Mouse (Mus musculus): ENCODE measurements at regions not wholly inside any gene's neighbourhood (a gene's known extent, or its start where the extent isn't known, plus 50 kb on each side); places are given as distances from the start of the nearest gene placed in this dataset.
"Not testable (repeated sequence)": the region's sequence is repeated elsewhere in the genome, so short reads cannot be mapped to it uniquely, and the experiment has no call there.

DNA sequence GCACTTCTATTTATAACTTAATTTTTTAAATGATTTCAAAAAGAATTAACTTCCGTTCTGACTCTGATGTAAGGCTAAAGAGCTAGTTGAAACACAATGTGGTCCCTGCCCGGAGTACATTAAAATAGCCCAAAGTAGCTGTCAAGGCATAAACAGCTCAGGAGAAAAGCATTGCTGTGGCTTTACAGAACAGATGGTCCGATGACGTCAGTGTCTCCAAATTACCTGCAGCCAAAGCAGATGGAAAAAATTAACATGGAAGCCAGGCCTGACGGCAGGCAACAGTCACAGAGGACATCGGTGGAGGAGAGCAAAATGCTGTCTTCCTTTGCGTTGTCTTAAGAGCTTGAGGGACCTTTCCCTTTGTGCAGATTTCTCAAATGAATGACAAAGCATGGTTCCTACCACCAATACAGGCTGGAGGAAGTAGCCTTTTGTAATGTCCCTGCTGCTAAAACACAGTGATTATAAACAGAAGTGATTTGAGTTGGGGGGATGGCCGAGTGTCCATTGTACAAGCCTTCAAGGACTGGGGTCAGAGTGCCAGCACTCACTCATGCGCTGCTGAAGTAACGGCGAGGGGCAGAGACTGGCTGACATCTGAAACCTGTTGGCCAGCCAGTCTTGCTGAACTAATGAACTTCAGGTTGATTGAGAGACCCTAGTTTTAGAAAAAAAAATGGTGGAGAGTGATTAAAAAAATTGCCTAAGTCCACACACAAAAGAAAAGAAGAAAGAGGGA, 101.8 kb upstream of the Plcl2 start:
- no peak for DNase-seq

- no peak for DNase-seq
Observed at GRCm38 (mm10) chr17:50408581-50408980, 100.6 kb upstream of the Plcl2 start.

DNA sequence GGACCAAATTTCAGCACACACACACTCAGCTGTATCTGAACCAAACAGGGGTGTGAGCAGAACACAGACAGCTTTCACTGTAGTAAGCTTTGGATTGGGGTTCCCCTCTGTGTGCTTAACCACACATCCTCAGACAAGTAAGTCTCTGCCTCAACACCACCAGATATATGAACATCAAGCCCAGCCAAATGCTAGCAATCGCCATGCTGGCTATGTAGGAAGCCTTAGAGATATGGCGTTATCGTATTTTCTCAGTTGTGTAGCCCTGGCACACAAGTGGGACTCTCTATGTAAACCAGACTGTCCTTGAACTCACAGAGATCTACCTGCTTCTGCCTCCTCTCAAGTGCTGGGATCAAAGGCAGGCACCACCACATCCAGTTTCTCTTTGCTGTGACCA, 99.9 kb upstream of the Plcl2 start:
- no peak for DNase-seq

DNA sequence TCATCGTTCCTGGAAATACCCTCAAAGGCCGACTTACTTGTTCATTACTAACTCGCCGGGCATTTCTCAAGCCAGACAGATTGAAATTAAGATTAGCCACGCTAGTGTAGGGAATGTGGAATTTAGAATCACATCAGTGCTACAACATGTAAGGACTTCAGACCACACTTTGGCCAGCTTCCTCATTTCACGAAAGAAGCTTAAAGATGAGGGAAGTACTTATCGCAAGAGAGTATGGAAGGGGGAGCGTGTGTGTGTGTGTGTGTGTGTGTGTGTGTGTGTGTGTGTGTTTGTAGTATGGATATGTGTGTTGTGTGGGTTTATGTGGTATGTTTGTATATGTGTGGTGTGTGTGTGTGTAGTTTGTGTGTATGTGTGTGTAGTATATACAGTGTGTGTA, 99.3 kb upstream of the Plcl2 start:
- no peak for DNase-seq

- no peak for DNase-seq
Observed at GRCm38 (mm10) chr17:50410296-50410695, 98.9 kb upstream of the Plcl2 start.

GRCm38 (mm10) chr17:50412446-50412845, 96.8 kb upstream of the Plcl2 start:
- DNase-seq: no peak

DNA sequence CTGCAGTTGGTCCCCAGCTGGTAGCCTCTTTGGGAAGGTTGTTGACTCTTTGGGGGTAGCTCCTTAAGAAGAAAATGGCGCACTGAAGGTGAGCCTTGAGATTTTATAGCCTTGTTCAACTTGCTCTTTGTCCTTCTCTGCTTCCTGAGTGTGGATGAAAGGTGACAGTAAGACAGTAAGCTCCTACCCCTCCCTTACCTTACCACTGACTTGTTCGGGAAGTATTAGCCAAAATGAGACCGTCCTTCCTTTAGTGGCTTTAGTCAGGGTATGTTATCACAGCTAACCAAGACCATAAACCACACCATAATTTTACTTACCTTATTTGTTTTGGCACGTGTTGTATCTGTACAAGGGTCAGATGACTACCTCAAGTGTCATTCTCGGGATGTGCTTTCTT, 95.3 kb upstream of the Plcl2 start:
- no peak for DNase-seq

GRCm38 (mm10) chr17:50415331-50416005, 93.7 kb upstream of the Plcl2 start:
- no peak for DNase-seq

- no peak for DNase-seq
Observed at GRCm38 (mm10) chr17:50416119-50416518, 93.1 kb upstream of the Plcl2 start.

DNA sequence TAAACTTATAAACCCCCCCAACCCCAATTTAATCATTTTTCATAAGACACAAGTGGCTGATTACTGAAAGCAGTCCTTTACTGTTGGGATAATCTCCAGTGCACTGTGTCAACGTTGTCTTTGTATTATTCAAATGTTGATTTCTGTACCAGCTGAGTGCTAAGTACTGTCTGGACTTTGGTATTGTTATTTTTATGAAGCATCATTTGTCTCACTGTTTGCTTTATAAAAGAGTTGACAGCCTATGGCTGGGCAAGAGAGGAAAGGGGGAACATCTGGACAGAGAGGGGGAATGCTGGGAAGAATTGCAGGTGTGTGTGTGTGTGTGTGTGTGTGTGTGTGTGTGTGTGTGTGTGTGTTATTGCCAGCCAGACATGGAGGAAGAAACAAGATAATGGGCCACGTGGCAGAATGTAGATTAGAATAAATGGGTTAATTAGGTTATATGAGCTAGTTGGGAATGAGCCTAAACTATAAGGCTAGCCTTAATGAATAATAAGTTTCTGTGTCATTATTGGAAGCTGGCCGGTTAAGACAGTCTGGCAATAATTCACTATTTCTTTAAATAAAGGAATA, 92.6 kb upstream of the Plcl2 start:
- no peak for DNase-seq

DNA sequence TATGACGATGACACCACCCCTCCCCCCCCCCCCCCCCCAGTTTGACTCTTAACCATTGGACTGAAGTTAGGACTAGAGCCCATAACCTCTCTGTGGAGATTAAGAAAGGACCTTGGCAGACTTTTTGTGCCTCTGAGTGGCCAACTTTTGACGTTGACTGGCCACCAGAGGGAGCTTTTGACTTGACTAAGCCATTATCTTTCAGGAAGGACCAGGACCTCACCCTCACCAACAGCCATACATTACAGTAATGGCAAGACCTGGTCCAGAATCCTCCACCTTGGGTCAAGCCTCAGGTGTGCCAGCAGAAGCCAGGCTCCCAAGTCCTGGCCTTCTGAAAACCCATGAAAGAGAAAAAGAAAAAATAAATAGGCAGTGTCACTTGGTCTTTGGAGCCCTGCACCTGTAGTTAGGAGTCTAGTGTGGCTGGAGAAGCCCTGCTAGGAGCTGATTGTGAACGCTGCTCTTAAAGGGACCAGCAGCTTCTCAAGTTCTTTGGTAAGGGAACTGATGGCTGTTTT, 90.3 kb upstream of the Plcl2 start:
- DNase-seq: peak; percentile 55

GRCm38 (mm10) chr17:50419551-50419950, 89.7 kb upstream of the Plcl2 start:
- DNase-seq: not testable (repeated sequence)

DNA sequence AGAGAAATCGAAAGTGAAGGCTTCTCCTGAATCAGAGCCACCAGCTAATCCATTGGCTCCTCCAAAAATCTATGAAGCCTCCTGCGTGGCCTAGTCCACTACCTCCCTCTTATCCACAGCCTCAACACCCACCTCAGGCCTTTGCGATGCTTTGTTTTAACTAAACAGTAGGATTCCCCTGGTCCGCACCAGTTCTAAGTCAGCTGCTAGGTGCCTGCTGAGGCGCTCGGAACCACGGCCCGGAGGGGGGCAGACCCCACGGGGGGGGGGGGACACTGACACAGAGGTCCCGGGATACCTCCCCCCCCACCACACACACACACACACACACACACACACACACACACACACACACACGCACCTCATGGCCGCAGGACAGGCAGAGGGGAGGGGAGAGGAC, 89.2 kb upstream of the Plcl2 start:
- peak; percentile 35 for DNase-seq

- DNase-seq: no peak
Observed at GRCm38 (mm10) chr17:50420690-50421089, 88.5 kb upstream of the Plcl2 start.

- no peak for DNase-seq
Observed at GRCm38 (mm10) chr17:50421476-50421875, 87.7 kb upstream of the Plcl2 start.

GRCm38 (mm10) chr17:50425110-50425509, 84.1 kb upstream of the Plcl2 start:
- no peak for DNase-seq

DNA sequence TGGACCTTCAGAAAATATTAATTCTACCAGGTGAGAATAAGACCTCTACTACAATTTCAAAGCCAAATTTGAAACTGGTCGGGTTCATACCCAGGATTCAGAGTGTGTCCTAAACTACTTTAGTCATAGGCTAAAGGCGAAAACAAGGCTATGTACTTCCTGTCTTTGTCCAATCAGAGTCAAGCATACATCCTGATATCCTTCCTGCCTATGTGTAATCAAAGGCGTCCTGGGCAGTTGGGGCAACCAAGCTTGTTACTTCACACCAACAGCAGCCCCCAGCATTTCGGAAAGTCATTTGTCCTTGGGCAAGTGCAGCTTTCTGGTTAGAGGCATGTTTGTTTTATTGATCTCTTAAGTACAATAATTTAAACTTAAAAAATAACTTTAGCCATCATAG, 83.7 kb upstream of the Plcl2 start:
- no peak for DNase-seq

DNA sequence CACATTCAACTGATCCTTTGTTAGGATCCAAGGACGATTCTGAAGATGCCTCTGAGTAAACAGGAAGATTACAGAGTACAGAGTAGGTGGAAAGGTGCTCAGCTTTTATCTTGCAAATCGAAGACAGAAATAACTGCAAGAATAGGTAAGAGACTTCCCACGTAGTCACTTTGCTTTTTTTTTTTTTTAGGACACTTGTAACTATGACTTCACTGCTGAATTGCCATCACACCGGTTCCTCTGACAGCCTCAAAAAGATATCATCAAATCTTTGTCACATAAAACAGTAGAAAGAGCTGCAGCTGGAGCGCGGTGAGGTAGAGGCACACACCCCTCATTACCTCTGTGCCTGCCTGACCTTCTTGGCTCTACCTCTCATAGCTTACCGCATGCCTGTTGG, 83.1 kb upstream of the Plcl2 start:
- no peak for DNase-seq

DNA sequence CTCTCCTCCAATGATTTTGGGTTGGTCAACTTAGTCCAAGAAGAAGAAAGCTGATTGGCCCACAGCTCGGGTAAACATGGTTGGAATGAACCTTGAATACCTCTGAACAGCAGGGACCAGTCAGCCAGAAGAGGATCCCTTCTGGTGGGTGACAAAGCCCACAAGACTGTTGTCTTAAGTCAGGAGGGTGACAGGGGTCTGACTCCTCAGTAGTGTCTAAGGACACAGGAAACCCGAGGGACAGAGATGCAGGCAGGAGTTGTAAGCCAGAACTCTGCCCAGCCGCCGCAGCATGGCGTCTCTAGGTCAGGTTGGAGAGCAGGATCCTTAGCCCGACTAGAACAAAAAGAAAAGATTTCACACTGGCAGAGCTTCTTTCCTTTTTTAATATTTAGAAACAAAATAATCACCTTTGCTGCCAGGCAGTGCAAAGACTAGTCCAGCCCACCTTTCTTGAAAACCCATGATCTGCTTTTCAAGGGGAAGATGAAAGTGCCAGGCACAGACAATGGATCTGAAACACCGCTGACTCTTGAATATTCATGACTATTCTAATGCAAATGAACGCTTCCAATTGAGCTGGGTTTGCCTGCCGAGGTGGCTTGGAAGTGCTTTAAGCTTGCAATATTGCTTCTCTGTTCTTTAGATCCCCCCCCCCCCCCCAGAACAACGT, 81.7 kb upstream of the Plcl2 start:
- DNase-seq: no peak

DNA sequence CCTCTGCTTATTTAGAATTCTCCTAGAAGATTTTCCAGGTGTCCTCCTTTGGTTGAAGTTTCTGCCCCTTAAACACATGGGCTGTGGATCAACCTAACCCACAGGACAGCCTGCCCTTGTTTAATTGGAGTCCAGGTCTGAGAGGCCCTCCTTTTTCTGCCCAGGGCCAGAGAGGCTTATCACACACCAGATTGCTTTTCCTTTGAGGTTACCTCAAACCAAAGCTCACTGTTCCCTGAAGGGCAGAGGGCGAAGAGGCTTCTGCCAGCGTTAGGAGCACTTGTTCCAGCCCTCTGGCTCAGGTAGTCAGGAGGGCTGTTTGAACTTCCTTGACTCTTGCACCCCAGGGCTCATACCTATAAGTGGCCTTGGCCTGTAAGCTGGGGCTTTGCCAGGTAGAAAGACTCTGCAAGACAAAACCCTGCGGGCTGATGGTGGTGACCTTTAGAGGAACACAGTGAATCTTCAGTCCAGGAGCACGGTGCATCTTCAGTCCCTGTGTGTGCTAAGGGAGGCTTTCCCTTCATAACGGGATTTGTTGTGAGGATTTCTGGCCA, 81.1 kb upstream of the Plcl2 start:
- DNase-seq: no peak

GRCm38 (mm10) chr17:50432559-50432958, 76.6 kb upstream of the Plcl2 start:
- DNase-seq: peak; percentile 29

- no peak for DNase-seq
Observed at GRCm38 (mm10) chr17:50438960-50439359, 70.2 kb upstream of the Plcl2 start.

- peak; percentile 35 for DNase-seq
Observed at GRCm38 (mm10) chr17:50439365-50439764, 69.8 kb upstream of the Plcl2 start.

Measured in kidney, postnatal 10 days (tissue).